Mouse (Mus musculus) liver, embryonic 13.5 days (tissue): ENCODE results near the gene Arhgdib. TPM values are rescaled to one million over a fixed set of nuclear protein-coding genes. Genes with fewer than 3 reads are reported as not detected.

Experiments used
- ATAC-seq: fragments of 200-750 bp; cut with Nextera tagmentation; 2 replicates; pipeline ENCODE4 v1.8.0; 2017; ENCODE audit warnings: low read depth, mild to moderate bottlenecking, moderate number of reproducible peaks, moderate library complexity
- DNase-seq: peaks from one replicate; pipeline ENCODE4 v3.0.0; 2022
- H3K27ac ChIP-seq: fragments of 300-500 bp; sonication (generic); 2 replicates; pipeline ENCODE4 v1.5.1; 2015; ENCODE audit warnings: moderate library complexity, mild to moderate bottlenecking, inconsistent platforms
- H3K27me3 ChIP-seq: fragments of 300-500 bp; sonication (generic); 2 replicates; pipeline ENCODE4 v1.6.1; 2015; ENCODE audit warnings: mild to moderate bottlenecking, inconsistent platforms
- H3K36me3 ChIP-seq: fragments of 300-500 bp; sonication (generic); 2 replicates; pipeline ENCODE4 v1.6.1; 2015; ENCODE audit warnings: mild to moderate bottlenecking, inconsistent platforms
- H3K4me1 ChIP-seq: fragments of 300-500 bp; sonication (generic); replicated peaks from 2 replicates; pipeline ENCODE4 v1.6.1; 2015; ENCODE audit warnings: inconsistent platforms
- H3K4me2 ChIP-seq: fragments of 300-500 bp; sonication (generic); 2 replicates; pipeline ENCODE4 v1.6.1; 2015; ENCODE audit warnings: inconsistent platforms, mild to moderate bottlenecking, moderate library complexity
- H3K4me3 ChIP-seq: fragments of 300-500 bp; sonication (generic); replicated peaks from 2 replicates; pipeline ENCODE4 v1.5.1; 2015; ENCODE audit warnings: mild to moderate bottlenecking, inconsistent platforms
- H3K9ac ChIP-seq: fragments of 300-500 bp; sonication (generic); 2 replicates; pipeline ENCODE4 v1.6.1; 2015; ENCODE audit warnings: mild to moderate bottlenecking, inconsistent platforms
- H3K9me3 ChIP-seq: fragments of 300-500 bp; sonication (generic); replicated peaks from 2 replicates; pipeline ENCODE4 v1.6.1; 2016; ENCODE audit warnings: inconsistent platforms
- WGBS: fragments of 180-500 bp; shearing (Covaris S2); methylation state at CpG from one replicate; pipeline ENCODE4 v1.1.7; 2015; ENCODE audit not compliant: insufficient replicate concordance; 5-methylcytosine and 5-hydroxymethylcytosine counted together
- polyA plus RNA-seq: library from polyadenylated mRNA; unstranded; fragments of >200 nt; fragmentation: Nextera tagmentation; extraction: Ambion mirVana; gene quantifications from 2 replicates; pipeline ENCODE4 v1.2.1, GENCODE M21; 2015

Gene Arhgdib
- 107 and 116 TPM in 2 replicates for polyA plus RNA-seq

DNA sequence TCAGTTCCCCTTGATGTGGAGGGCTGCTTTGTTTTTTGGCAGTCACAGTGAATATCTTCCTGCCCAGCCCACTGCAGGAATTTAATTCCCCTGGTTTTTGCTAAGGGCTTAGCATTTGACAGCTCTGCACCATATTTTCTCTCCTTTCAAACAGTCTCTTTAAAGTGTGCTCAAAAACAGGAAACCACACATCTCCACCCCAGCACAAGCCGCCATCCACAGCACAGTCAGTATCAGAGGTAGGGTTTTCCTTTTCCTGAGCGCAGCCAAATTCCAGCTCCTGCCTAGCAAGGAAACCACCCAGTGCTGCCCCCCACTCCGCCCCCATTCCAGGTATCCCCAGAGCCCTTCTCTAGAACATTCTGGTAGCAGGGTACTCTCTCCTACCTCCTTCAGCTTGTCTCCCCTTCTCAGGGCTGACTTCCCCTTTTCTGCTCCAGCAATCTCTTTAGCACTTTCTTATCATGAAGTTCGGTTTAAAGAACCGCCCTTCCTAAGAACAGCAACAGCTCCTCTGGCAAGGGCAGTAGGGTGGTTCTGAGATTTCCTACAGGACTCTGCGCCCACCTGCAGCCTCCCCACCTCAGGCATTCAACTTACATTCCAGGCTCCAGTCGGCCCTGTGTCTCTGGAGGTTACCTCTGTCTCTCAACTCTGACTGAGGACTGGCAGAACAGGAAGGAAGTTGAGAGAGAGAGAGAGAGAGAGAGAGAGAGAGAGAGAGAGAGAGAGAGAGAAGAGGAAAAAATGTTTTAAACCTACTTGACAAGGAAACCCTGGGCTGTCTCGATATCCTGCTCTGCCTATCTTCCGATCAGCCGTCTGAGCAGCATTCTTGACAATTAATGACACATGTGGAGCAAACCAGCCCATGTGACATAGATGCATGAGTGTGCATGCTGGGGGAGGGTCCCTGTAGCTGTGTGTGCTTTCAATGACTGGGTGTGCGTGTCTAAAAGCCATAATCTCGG lies at the start of gene Arhgdib:
Gene Arhgdib (minus strand): TSS at position 849 of the 971 bp plus-strand sequence.
- H3K27ac ChIP-seq = peak within 1 kb of the TSS; percentile 77
- peak within 1 kb of the TSS; percentile 44 for H3K4me2 ChIP-seq
- no peaks in the 10 kb centered on the region for H3K9me3 ChIP-seq
- no peaks in the 10 kb centered on the region for H3K27me3 ChIP-seq
- WGBS = 7% methylated on average over 12 of the region's 12 CpGs
- ATAC-seq (peak; percentile 57; the same call in 1 of the 2 replicates), DNase-seq (no peak)
- H3K4me3 ChIP-seq = peak within 1 kb of the TSS; percentile 29
- no peaks in the 10 kb centered on the region for H3K36me3 ChIP-seq
- H3K4me1 ChIP-seq = peaks cover 51% of the 10 kb centered on the region
- peak within 1 kb of the TSS; percentile 59 for H3K9ac ChIP-seq

- ATAC-seq (no peak), DNase-seq (no peak)
- WGBS = 45% methylated on average over 8 of the region's 8 CpGs
- Histone ChIP-seq H3K9ac (no peak overlapping the region), H3K27me3 (no peaks in the 10 kb centered on the region), H3K27ac (no peak overlapping the region), H3K9me3 (no peaks in the 10 kb centered on the region), H3K4me1 (peaks cover 6% of the 10 kb centered on the region; the same call in 1 of the 2 replicates), H3K4me2 (no peak overlapping the region), H3K36me3 (no peaks in the 10 kb centered on the region), H3K4me3 (no peak overlapping the region)
These were observed 48.9 kb upstream of the Arhgdib start for GRCm38 (mm10) chr6:136990557-136990956.

DNA sequence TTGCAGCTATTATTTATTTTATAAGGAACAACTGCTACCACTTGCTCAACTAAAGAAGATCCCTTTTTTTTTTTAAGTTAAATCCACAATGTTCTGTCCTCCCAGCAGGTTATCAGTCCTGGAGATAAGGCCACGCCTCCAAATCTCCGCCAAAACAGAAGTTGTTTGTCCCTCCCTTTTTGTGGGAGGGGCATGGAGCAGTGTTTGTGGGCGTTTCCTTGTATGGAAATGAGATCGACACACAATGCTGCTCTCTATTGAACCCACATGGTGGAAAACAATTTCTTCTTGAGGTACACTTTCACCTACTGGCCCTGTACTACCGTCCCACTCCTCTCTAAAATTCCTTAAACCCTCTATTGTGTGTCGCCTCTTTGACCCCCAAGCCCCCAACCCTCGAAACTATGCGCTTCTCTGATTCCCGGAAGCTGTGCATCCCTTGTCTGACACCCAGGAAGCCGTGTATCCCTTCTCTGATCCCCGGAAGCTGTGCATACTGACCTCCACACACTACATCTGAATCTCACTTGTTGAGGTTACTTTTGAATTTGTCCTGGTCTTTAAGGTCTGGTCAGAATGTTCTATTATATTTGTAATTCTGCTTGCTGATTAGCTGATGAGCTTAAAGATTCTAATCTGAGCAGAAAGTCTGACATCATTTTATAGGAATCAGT lies 48.3 kb upstream of the Arhgdib start:
- Histone ChIP-seq H3K9me3 (no peaks in the 10 kb centered on the region), H3K9ac (no peak overlapping the region), H3K27ac (no peak overlapping the region), H3K27me3 (no peaks in the 10 kb centered on the region), H3K4me2 (0 out of 2 replicates have a peak overlapping the region, but pooled peaks have one; percentile 5), H3K4me1 (peaks cover 6% of the 10 kb centered on the region; the same call in 1 of the 2 replicates), H3K36me3 (no peaks in the 10 kb centered on the region), H3K4me3 (no peak overlapping the region)
- 34% methylated on average over 11 of the region's 11 CpGs for WGBS
- ATAC-seq (no peak; the same call in 1 of the 2 replicates), DNase-seq (no peak)

GRCm38 (mm10) chr6:136988536-136989060 lies 46.9 kb upstream of the Arhgdib start:
- no peak for DNase-seq
- Histone ChIP-seq H3K4me1 (peaks cover 6% of the 10 kb centered on the region; the same call in 1 of the 2 replicates), H3K4me2 (no peak overlapping the region), H3K27me3 (no peaks in the 10 kb centered on the region), H3K36me3 (no peaks in the 10 kb centered on the region), H3K9me3 (no peaks in the 10 kb centered on the region), H3K4me3 (no peak overlapping the region), H3K9ac (no peak overlapping the region), H3K27ac (no peak overlapping the region)
- ATAC-seq = no peak
- 44% methylated on average over 7 of the region's 7 CpGs for WGBS

GRCm38 (mm10) chr6:136986718-136987117 lies 45.0 kb upstream of the Arhgdib start:
- DNase-seq = no peak
- peaks cover 6% of the 10 kb centered on the region; the same call in 1 of the 2 replicates for H3K4me1 ChIP-seq
- no peaks in the 10 kb centered on the region for H3K27me3 ChIP-seq
- H3K36me3 ChIP-seq = no peaks in the 10 kb centered on the region
- no peak overlapping the region for H3K4me2 ChIP-seq
- no peak overlapping the region for H3K27ac ChIP-seq
- H3K4me3 ChIP-seq = no peak overlapping the region
- 61% methylated on average over 11 of the region's 11 CpGs for WGBS
- H3K9me3 ChIP-seq = no peaks in the 10 kb centered on the region
- no peak for ATAC-seq
- H3K9ac ChIP-seq = no peak overlapping the region

DNA sequence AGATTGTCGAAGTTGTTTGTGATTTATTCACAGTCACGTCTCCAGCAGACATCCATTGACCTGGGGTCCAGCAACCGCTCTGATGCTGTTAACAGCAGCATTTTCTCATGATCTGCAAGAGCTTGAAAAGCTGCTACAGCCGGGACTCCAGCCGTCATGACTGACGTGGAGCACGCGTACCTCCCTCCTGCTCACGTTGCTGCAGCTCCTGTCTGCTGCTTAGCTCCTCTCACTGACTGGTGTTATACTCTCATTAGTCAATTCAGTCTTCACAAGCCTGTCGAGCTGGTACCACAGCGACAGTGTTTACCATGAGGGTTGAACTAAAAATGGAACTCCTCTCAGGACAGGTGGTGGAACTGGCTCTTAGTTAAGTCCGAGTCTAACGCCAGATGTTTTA lies 44.3 kb upstream of the Arhgdib start:
- H3K27me3 ChIP-seq = no peaks in the 10 kb centered on the region
- peaks cover 6% of the 10 kb centered on the region; the same call in 1 of the 2 replicates for H3K4me1 ChIP-seq
- DNase-seq (no peak), ATAC-seq (no peak)
- H3K4me3 ChIP-seq = no peak overlapping the region
- H3K9me3 ChIP-seq = no peaks in the 10 kb centered on the region
- no peak overlapping the region for H3K9ac ChIP-seq
- H3K27ac ChIP-seq = no peak overlapping the region
- no peaks in the 10 kb centered on the region for H3K36me3 ChIP-seq
- WGBS = 58% methylated on average over 13 of the region's 13 CpGs
- no peak overlapping the region for H3K4me2 ChIP-seq

GRCm38 (mm10) chr6:136983201-136983600 lies 41.5 kb upstream of the Arhgdib start:
- Histone ChIP-seq H3K4me1 (peaks cover 16% of the 10 kb centered on the region), H3K4me3 (no peak overlapping the region), H3K27ac (no peak overlapping the region), H3K9me3 (no peaks in the 10 kb centered on the region), H3K36me3 (no peaks in the 10 kb centered on the region), H3K27me3 (no peaks in the 10 kb centered on the region), H3K9ac (no peak overlapping the region), H3K4me2 (no peak overlapping the region)
- WGBS = 65% methylated on average over 7 of the region's 7 CpGs
- DNase-seq = no peak
- no peak for ATAC-seq

GRCm38 (mm10) chr6:136982581-136982980 lies 40.9 kb upstream of the Arhgdib start:
- H3K4me2 ChIP-seq = no peak overlapping the region
- H3K4me1 ChIP-seq = peaks cover 16% of the 10 kb centered on the region
- no peak for DNase-seq
- no peak overlapping the region for H3K9ac ChIP-seq
- H3K27me3 ChIP-seq = no peaks in the 10 kb centered on the region
- 64% methylated on average over 6 of the region's 6 CpGs for WGBS
- H3K9me3 ChIP-seq = no peaks in the 10 kb centered on the region
- no peaks in the 10 kb centered on the region for H3K36me3 ChIP-seq
- no peak for ATAC-seq
- no peak overlapping the region for H3K4me3 ChIP-seq
- H3K27ac ChIP-seq = no peak overlapping the region

- Histone ChIP-seq H3K4me2 (peak overlapping the region; percentile 51), H3K9me3 (no peaks in the 10 kb centered on the region), H3K4me3 (no peak overlapping the region), H3K27ac (peak overlapping the region; percentile 61; the same call in 1 of the 2 replicates), H3K4me1 (peaks cover 16% of the 10 kb centered on the region), H3K36me3 (no peaks in the 10 kb centered on the region), H3K9ac (no peak overlapping the region), H3K27me3 (no peaks in the 10 kb centered on the region)
- no peak for DNase-seq
- ATAC-seq = peak; percentile 42
- 8% methylated on average over 3 of the region's 3 CpGs for WGBS
These were observed 38.6 kb upstream of the Arhgdib start for GRCm38 (mm10) chr6:136980331-136980746.

GRCm38 (mm10) chr6:136979274-136980082 lies 37.8 kb upstream of the Arhgdib start:
- 12% methylated on average over 23 of the region's 23 CpGs for WGBS
- H3K36me3 ChIP-seq = no peaks in the 10 kb centered on the region
- H3K4me2 ChIP-seq = peak overlapping the region; percentile 51
- peak overlapping the region; percentile 12; the same call in 1 of the 2 replicates for H3K4me3 ChIP-seq
- H3K27me3 ChIP-seq = no peaks in the 10 kb centered on the region
- peak overlapping the region; percentile 61 for H3K27ac ChIP-seq
- H3K4me1 ChIP-seq = peaks cover 16% of the 10 kb centered on the region
- H3K9me3 ChIP-seq = no peaks in the 10 kb centered on the region
- DNase-seq (no peak), ATAC-seq (peak; percentile 67)
- H3K9ac ChIP-seq = peak overlapping the region; percentile 41
